Mouse (Mus musculus) liver, embryonic 15.5 days (tissue): ENCODE results near the gene Zic2. TPM values are rescaled to one million over a fixed set of nuclear protein-coding genes. Genes with fewer than 3 reads are reported as not detected.

Source experiments
- ATAC-seq: fragments of 200-750 bp; cut with Nextera tagmentation; 2 replicates; pipeline ENCODE4 v1.8.0; 2017; ENCODE audit warnings: moderate number of reproducible peaks, mild to moderate bottlenecking, moderate library complexity; ENCODE audit not compliant: insufficient read depth
- H3K27ac ChIP-seq: fragments of 300-500 bp; sonication (generic); replicated peaks from 2 replicates; pipeline ENCODE4 v1.5.1; 2015; ENCODE audit warnings: mild to moderate bottlenecking, inconsistent platforms
- H3K27me3 ChIP-seq: fragments of 300-500 bp; sonication (generic); 2 replicates; pipeline ENCODE4 v1.6.1; 2015; ENCODE audit warnings: mild to moderate bottlenecking, inconsistent platforms
- H3K36me3 ChIP-seq: fragments of 300-500 bp; sonication (generic); replicated peaks from 2 replicates; pipeline ENCODE4 v1.6.1; 2015; ENCODE audit warnings: moderate library complexity, mild to moderate bottlenecking, inconsistent platforms
- H3K4me1 ChIP-seq: fragments of 300-500 bp; sonication (generic); replicated peaks from 2 replicates; pipeline ENCODE4 v1.6.1; 2015; ENCODE audit warnings: inconsistent platforms
- H3K4me2 ChIP-seq: fragments of 300-500 bp; sonication (generic); 2 replicates; pipeline ENCODE4 v1.6.1; 2015; ENCODE audit warnings: moderate library complexity, mild to moderate bottlenecking, inconsistent platforms
- H3K4me3 ChIP-seq: fragments of 300-500 bp; sonication (generic); replicated peaks from 2 replicates; pipeline ENCODE4 v1.5.1; 2015; ENCODE audit warnings: mild to moderate bottlenecking, inconsistent platforms
- H3K9ac ChIP-seq: fragments of 300-500 bp; sonication (generic); 2 replicates; pipeline ENCODE4 v1.6.1; 2015; ENCODE audit warnings: moderate library complexity, mild to moderate bottlenecking, inconsistent platforms
- H3K9me3 ChIP-seq: fragments of 300-500 bp; sonication (generic); replicated peaks from 2 replicates; pipeline ENCODE4 v1.6.1; 2016; ENCODE audit warnings: inconsistent platforms
- WGBS: fragments of 180-500 bp; shearing (Covaris S2); methylation state at CpG from one replicate; pipeline ENCODE4 v1.1.7; 2015; ENCODE audit warnings: mixed read lengths; ENCODE audit not compliant: insufficient replicate concordance; 5-methylcytosine and 5-hydroxymethylcytosine counted together
- polyA plus RNA-seq: library from polyadenylated mRNA; unstranded; fragments of >200 nt; fragmentation: Nextera tagmentation; extraction: Ambion mirVana; gene quantifications from 2 replicates; pipeline ENCODE4 v1.2.1, GENCODE M21; 2015

Gene Zic2
- polyA plus RNA-seq, 1 experiment from 2014 or later = not detected

GRCm38 (mm10) chr14:122472161-122472560 lies 3.1 kb upstream of the Zic2 start:
- Histone ChIP-seq H3K36me3 (no peaks in the 10 kb centered on the region), H3K4me1 (peaks cover 15% of the 10 kb centered on the region), H3K9me3 (no peaks in the 10 kb centered on the region), H3K9ac (no peak overlapping the region), H3K27ac (no peak overlapping the region), H3K27me3 (peaks cover 100% of the 10 kb centered on the region), H3K4me3 (no peak overlapping the region), H3K4me2 (no peak overlapping the region)
- ATAC-seq = no peak
- 1% methylated on average over 13 of the region's 13 CpGs for WGBS

GRCm38 (mm10) chr14:122472647-122473046 lies 2.6 kb upstream of the Zic2 start:
- WGBS = 2% methylated on average over 5 of the region's 5 CpGs
- Histone ChIP-seq H3K36me3 (no peaks in the 10 kb centered on the region), H3K4me3 (no peak overlapping the region), H3K4me1 (peaks cover 15% of the 10 kb centered on the region), H3K9ac (no peak overlapping the region), H3K27ac (no peak overlapping the region), H3K4me2 (no peak overlapping the region), H3K27me3 (peaks cover 100% of the 10 kb centered on the region), H3K9me3 (no peaks in the 10 kb centered on the region)
- no peak for ATAC-seq

DNA sequence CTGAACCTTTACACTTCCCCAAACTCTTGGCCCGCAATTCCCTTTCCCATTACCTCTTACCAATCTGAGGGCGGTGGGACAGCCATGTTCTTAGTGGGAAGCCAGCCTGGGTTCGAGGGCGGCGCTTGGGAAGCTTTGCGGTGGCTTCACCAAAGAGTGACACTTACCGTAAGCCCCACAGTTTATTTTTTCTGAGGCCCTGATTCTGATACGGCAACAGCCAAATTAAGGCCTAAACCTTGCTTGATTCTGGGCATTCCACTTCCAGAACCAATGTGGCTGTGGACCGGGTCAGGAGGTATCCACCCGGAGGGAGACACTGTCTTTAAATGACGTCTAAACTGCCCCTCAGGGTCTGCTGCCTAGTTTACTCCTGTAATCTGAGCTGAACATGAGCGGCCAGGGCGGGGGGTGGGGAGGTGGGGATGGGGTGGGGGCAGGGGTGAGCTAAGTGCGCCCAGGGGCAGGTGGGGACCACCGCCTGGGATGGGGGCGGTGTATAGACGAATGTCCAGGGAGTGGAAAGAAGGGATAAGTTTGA lies 2.0 kb upstream of the Zic2 start:
- peaks cover 100% of the 10 kb centered on the region for H3K27me3 ChIP-seq
- WGBS = 1% methylated on average over 17 of the region's 17 CpGs
- ATAC-seq = no peak

GRCm38 (mm10) chr14:122474041-122474890 lies 969 bp upstream of the Zic2 start:
- Histone ChIP-seq H3K4me2 (peak overlapping the region; percentile 56), H3K4me3 (peak overlapping the region; percentile 36; the same call in 1 of the 2 replicates), H3K27me3 (peaks cover 100% of the 10 kb centered on the region), H3K4me1 (peaks cover 18% of the 10 kb centered on the region), H3K9ac (no peak overlapping the region), H3K9me3 (no peaks in the 10 kb centered on the region), H3K36me3 (no peaks in the 10 kb centered on the region), H3K27ac (no peak overlapping the region)
- no peak for ATAC-seq
- under 1% methylated on average over 56 of the region's 57 CpGs for WGBS

More for the DNA sequence above, 2.0 kb upstream of the Zic2 start:
- Histone ChIP-seq H3K4me1 (peaks cover 15% of the 10 kb centered on the region), H3K27ac (no peak overlapping the region), H3K4me3 (no peak overlapping the region), H3K9me3 (no peaks in the 10 kb centered on the region), H3K4me2 (no peak overlapping the region), H3K9ac (no peak overlapping the region), H3K36me3 (no peaks in the 10 kb centered on the region)

GRCm38 (mm10) chr14:122475557-122476040 lies 364 bp downstream of the Zic2 start:
- WGBS = 1% methylated on average over 56 of the region's 65 CpGs
- no peak for ATAC-seq
- Histone ChIP-seq H3K9me3 (no peaks in the 10 kb centered on the region), H3K36me3 (no peaks in the 10 kb centered on the region), H3K4me3 (peak overlapping the region; percentile 36), H3K4me2 (peak overlapping the region; percentile 56), H3K27me3 (peaks cover 100% of the 10 kb centered on the region), H3K27ac (no peak overlapping the region), H3K4me1 (peaks cover 18% of the 10 kb centered on the region), H3K9ac (no peak overlapping the region)

GRCm38 (mm10) chr14:122476041-122476821 lies 996 bp downstream of the Zic2 start:
- H3K36me3 ChIP-seq = no peaks in the 10 kb centered on the region
- ATAC-seq = no peak
- H3K9me3 ChIP-seq = no peaks in the 10 kb centered on the region
- H3K27ac ChIP-seq = no peak overlapping the region
- peaks cover 100% of the 10 kb centered on the region for H3K27me3 ChIP-seq
- H3K4me3 ChIP-seq = peak overlapping the region; percentile 36
- peaks cover 18% of the 10 kb centered on the region for H3K4me1 ChIP-seq
- WGBS = 2% methylated on average over 62 of the region's 62 CpGs
- H3K4me2 ChIP-seq = peak overlapping the region; percentile 56
- H3K9ac ChIP-seq = no peak overlapping the region

DNA sequence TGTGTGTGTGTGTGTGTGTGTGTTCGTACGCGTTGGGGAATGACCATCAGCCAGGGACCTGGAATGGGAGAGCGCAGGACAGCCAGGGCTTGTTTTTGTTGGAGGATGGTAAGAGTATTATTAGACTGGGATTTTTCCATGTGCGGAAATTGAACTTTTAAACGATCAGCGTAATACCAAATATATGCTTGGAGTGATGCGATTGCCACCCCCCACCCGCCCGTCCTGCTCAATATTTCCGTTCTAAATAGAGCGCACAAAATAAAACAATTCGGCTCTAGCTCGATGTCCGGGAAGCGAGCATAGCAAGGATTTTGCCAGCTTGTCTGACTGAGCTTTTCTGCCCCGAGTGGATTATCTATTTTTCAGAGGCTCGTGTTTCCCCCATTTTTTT lies 1.6 kb downstream of the Zic2 start:
- Histone ChIP-seq H3K9me3 (no peaks in the 10 kb centered on the region), H3K27me3 (peaks cover 100% of the 10 kb centered on the region), H3K27ac (no peak overlapping the region), H3K4me3 (no peak overlapping the region), H3K4me2 (no peak overlapping the region), H3K4me1 (peaks cover 18% of the 10 kb centered on the region), H3K36me3 (no peaks in the 10 kb centered on the region), H3K9ac (no peak overlapping the region)
- WGBS = 1% methylated on average over 18 of the region's 18 CpGs
- no peak for ATAC-seq

DNA sequence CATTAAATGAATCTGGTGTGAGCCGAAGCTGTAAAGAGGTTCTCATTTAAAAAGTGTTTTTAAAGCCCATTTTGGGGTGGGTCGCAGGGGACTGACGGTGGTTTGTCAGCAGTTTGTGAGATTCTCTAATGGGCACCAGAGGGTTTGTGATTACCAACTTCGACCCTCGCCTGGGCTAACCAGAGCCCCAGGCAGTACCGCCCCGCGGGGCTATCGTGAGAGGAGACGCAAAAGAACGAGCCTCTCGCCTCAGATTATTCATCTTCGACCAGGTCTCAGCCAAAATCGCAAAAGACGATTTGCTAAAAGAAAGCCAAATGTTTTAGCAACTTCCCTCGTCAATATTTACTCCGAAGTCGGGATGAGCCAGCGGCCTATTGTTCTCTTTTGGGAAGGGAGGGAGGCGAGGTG lies 2.0 kb downstream of the Zic2 start:
- peaks cover 18% of the 10 kb centered on the region for H3K4me1 ChIP-seq
- 2% methylated on average over 20 of the region's 20 CpGs for WGBS
- no peak overlapping the region for H3K9ac ChIP-seq
- no peak overlapping the region for H3K4me3 ChIP-seq
- no peaks in the 10 kb centered on the region for H3K9me3 ChIP-seq
- H3K4me2 ChIP-seq = no peak overlapping the region
- H3K36me3 ChIP-seq = no peaks in the 10 kb centered on the region
- H3K27me3 ChIP-seq = peaks cover 100% of the 10 kb centered on the region
- H3K27ac ChIP-seq = no peak overlapping the region
- no peak for ATAC-seq

GRCm38 (mm10) chr14:122477971-122478573 lies 2.8 kb downstream of the Zic2 start:
- Histone ChIP-seq H3K4me1 (peaks cover 18% of the 10 kb centered on the region), H3K27ac (no peak overlapping the region), H3K4me2 (no peak overlapping the region), H3K9me3 (no peaks in the 10 kb centered on the region), H3K36me3 (no peaks in the 10 kb centered on the region), H3K9ac (no peak overlapping the region), H3K27me3 (peaks cover 100% of the 10 kb centered on the region), H3K4me3 (no peak overlapping the region)
- 3% methylated on average over 9 of the region's 9 CpGs for WGBS
- ATAC-seq = no peak

- Histone ChIP-seq H3K4me2 (no peak overlapping the region), H3K9ac (no peak overlapping the region), H3K4me1 (peaks cover 18% of the 10 kb centered on the region), H3K9me3 (no peaks in the 10 kb centered on the region), H3K4me3 (no peak overlapping the region), H3K27me3 (peaks cover 100% of the 10 kb centered on the region), H3K36me3 (no peaks in the 10 kb centered on the region), H3K27ac (no peak overlapping the region)
- under 1% methylated on average over 22 of the region's 22 CpGs for WGBS
- ATAC-seq = no peak
These were observed 3.4 kb downstream of the Zic2 start for GRCm38 (mm10) chr14:122478574-122479011.
